Mouse (Mus musculus): Measurements from ENCODE around the gene Prss36.

Gene Prss36

DNA sequence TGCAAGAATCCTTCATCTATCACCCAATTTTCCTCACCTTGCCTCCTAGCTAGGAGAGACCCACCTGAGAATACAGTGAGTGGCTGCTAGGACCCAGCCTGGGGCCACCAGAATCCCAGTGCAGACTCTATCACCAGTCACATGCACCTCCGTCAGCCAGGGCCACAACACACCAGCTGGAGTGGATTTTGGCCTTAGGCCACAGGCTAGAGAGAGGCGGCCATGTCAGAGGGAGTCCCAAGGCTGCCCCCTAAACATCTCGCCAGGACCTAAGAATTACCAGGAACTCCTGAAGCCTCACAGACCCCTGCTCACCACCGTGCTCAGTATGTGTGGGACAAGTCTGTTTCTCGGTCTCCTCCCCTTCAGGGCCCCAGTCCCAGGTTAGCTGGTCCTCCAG lies 12.4 kb downstream of the Prss36 start:
- no peak for DNase-seq

DNA sequence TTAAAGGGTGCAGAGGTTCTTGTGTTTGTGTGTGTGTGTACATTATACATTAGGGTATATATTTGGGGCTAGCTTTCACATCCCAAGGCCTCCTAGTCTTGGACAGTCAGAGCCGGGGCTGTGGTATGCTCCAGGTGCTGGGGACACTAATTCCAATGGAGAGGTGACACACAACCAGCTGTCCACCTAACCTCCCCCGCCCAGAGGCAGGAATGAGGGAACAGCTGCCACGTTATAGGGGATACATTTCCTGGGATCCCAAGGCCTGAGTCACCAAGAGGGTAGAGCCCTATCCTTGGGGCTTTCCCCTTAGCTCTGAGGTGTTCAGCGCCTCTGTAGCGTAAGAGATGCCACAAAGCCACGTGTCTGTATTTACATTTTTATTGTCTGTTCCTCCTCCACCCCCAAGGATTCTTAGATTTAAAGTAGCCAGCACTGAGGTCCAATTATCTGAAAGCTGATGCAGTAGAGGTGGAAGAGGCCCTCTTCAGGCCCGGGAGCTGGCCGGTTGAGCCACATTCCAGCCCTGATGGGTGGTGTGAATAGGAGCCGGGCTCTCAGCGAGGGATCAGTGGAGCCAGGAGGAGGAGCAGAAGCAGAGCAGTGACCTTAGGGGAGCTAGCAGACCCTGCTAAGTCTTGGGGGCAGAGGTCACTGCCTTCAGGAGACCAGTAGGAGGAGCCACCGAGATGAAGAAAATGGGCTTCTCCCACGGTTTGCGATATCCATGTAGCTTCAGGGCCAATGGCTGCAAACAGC lies 14.1 kb downstream of the Prss36 start:
- DNase-seq, result peak; percentile 48

DNA sequence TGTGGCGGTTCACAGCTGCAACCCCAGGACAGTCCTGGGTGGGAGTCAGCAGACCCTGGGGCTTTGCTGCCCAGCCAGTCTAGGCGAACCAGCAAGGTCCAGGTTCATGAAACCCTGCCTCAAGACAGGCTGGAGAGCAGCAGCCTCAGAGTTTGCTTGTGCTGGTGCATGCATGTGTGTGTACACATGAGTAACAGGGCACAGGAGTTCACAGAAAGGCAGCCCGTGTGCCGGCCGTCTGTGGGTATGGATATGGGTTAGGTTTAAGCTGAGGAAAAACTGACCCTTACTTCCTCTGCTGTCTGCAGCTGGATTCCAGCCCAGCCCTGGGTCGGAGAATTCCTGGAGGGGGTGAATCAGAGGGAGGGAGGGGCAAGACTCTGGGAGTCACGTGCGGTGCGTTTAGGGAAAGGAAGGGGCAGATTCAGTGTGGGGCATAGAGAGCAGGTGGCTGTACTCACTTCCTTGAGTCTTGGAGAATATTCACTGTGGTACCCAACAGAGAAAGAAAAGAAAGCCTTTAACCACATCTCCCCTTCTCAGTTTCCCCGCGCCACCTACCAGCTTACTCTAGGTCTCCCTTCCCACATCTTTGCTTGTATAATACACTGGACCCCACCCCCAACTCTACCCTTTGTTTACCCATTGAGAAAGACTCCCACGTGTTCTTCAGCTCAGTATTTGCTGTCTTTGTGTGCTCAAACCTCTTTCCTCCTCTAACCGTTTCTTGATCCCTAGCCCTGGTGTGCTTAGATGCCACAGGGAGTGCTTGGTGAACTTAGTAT lies 15.0 kb downstream of the Prss36 start:
- peak; percentile 74 for DNase-seq

DNA sequence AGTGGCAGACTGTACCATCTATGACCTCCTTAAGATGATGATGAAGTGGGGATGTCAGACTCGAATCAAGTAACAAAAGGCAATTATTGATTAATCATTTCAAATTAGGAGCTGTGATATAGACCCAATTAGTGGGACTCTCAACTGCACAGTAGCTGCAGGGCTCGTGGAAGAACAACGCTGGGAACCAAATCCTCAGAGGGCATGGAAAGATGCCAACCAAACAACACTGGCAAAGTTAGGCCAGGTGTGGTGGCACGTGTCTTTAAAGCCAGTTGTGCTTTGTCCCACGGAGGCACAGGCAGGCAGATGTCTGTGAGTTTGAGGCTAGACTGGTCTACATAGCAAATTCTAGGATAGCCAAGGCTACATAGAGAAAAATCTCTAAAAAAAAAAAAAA lies 15.9 kb downstream of the Prss36 start:
- DNase-seq, result peak; percentile 25

DNA sequence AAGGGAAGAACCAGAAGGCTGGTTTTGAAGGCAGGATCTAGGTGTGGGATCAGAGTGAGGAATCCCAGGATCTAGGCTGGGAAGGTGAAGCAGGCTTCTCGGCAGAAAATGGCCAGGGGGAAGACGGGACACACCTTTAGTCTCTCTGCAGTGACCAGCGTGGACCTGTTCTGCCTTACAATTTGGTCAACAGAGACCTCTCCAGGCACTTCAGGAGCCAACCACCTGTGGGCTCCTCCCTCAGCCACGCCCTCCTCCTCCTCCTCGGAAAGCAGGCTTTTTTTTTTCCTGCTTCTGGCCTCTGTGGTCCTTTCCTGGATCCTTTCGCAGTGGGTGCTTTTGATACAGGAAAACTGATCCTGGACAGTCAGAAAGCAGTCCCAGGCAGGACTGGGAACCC lies 16.6 kb downstream of the Prss36 start, which contains the start of gene Prss8:
TSS of gene Prss8 (minus strand) at position 182 of the 400 bp plus-strand sequence.
- DNase-seq, result peak; percentile 92

DNA sequence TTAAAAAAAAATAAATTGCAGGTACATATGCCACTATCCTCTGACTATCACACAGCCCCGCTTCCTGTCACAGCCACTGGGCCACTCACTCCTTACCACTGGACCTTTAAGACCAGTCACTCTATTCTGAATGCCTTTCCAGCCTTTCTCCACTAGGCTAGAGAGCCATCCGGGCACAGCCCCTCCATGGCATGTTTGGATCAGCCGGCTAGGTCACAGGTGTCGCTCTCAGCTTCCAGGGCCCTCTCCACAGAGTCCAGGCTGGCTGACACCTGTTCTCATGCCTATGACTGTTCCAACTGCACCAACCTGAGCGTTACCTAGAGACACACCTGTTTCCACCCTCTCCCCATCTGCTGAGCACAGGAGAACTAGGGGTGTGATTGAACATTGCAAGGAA lies 17.9 kb downstream of the Prss36 start:
- peak; percentile 58 for DNase-seq

DNA sequence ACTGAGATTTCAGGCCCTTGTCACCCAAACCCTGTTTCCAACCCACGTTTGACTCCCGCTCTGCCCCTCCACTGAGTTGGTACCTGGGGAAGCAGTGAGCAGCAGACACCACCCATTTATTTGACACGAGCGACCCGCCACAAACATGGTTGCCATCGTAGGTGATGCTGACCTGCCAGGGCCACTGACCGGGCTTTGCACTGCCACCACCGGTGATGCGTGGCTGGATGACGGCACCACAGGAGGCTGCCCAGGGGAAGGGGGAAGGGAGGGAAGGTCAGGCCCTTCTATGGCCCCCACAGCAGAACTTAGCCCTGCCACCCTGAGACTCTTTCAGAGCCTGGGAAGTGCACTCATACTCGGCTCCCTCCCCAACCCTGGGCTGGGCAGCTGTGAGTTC lies 18.8 kb downstream of the Prss36 start:
- peak; percentile 54 for DNase-seq

DNA sequence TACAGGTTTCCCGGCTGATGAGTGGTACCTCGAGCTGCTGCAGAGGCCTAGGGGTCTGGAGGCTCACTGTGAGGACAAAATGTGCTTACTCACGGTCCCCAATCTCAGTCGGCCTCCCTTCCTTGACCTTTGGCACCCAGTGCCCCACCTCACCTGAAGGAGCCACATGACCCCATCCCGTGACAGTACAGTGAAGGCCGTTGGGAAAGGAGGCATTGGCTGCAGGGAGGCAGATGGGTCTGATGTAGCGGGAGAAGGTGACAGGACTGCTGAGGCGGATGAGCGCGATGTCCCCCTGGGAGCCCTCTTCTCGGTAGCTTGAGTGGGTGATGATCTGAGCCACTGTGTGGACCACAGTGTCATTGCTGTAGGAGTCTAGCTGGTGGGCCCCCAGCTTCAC lies 19.7 kb downstream of the Prss36 start:
- DNase-seq, result peak; percentile 82

DNA sequence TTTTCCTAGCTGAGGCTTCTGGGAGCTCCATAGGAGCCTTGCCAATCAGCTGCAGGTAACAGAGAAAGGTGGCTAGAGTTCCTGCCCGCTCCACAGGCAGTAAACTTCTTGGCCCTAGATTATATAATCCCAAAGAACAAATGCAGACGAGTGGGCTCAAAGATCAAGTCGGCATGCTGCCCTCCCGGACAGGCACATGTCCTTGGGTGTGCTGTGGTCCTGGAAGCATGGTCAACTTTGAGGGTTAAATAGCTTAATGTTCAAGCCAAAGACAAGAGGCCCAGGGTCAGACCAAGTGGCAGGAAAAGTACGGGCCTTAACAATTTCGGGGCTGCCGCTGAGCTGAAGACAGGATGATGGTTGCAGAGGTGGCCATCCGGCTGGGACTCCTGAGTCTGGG lies 20.5 kb downstream of the Prss36 start:
- peak; percentile 76 for DNase-seq

DNA sequence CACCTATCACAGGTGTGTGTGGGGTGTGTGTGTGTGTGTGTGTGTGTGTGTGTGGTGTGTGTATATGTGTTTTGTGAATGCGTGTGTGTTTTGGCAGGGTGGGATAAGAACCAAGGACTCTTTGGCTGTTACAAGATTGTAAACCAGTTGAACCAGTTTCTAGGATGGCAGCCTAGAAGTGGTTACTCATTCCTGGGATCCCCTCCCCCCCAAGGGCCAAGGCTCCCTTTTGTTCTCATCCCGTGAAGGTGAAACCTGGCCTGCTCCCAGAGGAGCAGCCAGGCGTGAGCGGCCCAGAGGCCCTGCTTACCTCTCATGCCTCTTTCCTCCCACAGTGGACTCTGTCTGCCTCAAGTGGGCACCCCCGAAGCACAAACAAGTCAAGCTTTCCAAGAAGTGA lies 21.3 kb downstream of the Prss36 start:
- peak; percentile 85 for DNase-seq

DNA sequence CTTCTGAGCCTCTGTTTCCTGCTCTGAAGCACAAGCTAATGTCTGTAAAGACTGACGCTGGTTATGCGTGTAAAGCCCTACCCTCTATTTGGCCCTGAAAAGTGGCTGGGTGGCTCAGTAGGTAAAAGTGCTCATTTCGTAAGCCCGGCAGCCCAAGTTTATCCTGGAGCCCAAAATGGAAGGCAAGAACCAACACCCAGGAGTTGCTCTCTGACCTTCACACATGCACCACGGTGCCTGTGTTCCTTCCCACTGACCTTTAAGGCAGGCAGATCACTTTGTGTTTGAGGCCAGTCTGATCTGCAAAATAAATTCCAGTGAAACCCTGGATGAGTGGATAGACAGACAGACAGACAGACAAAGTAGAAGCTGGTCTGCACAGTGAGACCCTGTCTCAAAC lies 22.8 kb downstream of the Prss36 start:
- peak; percentile 44 for DNase-seq

DNA sequence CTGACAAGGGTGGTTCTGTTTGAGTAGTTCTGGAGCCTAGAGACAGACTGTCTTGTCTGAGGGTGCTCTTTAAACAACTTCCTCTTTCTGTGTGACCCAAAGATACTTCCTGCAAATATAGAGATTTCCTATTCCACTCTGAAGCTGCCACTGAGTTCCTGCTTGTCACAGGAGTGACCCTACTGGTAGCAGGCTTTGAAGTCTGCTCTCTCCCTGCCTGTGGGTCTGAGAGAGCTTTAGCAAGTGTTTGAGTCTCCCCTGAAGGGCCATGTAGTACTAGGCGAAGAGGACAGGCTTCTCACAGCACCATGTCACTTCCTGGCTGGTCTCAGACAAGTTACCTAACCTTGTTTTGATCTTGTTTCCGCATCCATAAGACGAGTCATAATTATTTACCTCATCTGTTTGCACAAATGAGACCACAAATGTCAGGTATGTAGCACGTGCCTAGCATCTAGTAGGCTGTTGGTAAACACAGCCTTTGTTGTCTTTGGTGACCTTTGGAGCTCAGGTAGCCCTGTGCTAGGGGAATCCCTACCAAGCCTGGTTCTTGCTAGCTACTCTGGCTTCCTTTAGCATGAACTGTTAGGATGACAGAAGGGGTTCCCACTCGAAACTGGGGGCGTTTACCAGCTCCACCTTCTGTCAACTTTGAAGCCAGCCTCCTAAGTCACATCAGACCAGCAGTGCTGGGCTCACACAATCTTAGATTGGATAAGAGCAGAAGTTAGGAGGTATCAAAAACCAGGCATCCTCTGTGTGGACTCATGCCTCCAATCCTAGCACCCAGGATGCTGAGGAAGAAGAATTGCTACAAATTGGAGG lies 23.9 kb downstream of the Prss36 start:
- DNase-seq, result no peak

DNA sequence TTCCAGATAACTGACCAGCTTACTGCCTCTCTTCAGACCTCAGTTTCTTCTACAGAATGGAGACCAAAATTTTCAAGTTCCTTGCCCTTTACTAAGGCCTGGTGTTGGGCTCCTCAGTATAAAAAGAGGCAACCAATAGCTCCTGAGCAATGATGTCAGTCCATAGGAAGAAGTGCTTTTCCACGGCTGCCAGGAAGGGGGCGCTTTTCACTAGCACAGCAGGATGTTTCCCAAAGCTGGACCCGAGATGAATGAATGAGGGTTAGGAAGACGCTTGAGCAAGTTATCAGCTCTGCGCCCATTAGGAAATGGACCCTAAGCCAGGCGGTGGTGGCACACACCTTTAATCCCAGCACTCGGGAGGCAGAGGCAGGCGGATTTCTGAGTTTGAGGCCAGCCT lies 25.0 kb downstream of the Prss36 start:
- DNase-seq, result peak; percentile 53

DNA sequence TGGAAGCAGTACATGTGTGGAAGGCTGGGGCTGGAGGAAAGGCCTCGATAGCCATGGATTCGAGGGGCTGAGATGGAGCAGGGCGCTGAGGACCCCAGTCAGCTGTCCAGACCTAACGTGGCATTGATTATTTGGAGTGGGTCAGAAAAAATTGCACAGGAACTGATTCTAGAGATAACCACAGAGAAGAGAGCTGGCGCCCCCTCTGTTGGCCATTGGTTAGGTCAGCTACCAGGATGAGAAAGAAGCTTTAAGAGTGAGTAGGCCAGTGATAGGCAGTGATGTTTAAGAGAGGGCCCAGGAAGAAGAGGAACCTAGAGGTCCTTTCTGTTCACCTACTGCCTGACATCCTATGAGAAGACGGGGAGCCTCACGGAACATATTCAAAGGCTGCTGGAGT lies 27.2 kb downstream of the Prss36 start:
- peak; percentile 36 for DNase-seq

DNA sequence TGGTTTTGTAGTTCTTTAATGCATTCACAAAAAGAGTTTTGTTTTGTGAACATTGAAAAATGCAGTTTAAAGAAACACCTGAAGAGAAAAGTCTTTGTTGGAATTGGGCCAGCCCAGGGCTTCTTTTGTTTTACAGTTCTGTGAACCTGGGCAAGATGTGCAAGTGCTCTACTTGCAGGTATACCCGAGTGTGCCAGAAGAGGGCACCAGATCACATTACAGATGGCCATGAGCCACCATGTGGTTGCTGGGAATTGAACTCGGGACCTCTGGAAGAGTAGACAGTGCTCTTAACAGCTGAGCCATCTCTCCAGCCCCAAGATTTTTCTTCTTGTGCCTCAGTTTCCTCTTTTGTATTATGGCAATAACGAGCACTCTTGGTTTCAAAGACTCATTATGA lies 28.3 kb downstream of the Prss36 start:
- peak; percentile 75 for DNase-seq

DNA sequence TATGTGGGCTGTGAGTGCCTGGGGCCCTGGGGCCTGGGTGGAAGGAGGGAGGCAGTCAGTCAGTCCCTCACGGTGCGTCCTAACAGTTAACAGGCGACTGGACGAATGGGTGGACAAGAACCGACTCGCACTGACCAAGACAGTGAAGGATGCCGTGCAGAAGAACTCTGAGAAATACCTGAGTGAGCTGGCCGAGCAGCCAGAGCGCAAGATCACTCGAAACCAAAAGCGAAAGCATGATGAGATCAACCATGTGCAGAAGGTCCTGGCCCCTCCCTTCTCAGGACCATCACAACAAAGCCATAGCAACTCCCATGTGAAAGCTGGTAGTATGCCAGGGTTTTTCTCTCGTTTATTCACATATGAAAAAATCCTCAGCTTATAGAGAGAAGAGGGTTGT lies 31.2 kb downstream of the Prss36 start:
- no peak for DNase-seq

DNA sequence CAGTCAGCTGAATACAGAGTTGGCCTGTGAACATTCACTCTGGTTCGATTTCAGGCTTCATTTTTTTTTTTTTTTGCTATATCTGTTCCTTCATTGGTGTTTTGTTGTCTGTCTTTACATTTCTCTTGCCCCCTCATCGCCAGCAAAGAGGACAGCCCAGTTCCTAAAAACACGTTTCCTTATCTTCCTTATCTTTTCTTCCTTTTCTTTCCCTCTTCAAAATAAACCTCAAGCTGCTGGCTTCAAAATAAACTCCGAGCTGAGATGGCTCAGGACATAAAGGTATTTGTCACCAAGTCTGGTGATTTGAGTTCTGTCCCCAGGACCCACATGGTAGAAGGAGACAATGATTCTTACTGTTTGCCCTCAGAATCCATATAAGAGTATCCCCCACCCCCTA lies 33.6 kb downstream of the Prss36 start:
- no peak for DNase-seq

DNA sequence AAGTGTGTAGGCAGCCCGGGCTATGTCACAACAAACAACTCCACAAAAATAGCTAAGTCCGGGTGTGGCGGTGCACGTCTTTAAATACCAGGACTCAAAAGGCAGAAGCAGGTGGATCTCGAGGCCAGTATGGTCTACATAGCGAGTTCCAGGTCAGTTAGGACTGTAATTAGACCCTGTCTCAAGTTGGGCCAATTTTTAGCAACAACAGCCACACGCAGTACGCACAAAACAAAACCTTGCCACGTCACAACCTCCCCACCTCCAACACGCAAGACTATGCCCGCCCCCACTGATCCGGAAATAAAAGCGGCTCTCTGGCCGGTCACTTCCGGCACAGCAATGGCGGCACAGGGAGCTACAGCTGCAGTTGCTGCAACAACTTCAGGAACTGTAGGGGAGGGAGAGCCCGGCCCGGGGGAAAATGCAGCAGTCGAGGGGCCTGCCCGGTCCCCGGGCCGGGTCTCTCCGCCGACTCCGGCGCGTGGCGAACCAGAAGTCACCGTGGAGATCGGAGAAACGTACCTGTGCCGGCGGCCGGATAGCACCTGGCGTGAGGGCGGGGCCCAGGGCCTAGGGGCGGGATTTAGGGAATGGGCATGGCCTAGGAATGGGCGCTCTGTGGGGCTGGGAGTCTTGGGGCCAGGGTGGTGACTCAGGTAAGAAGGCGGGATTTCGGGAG lies 34.2 kb downstream of the Prss36 start, which contains the start of gene Kat8:
TSS of gene Kat8 (plus strand) at position 327 of the 682 bp plus-strand sequence.
- peak; percentile 94 for DNase-seq

DNA sequence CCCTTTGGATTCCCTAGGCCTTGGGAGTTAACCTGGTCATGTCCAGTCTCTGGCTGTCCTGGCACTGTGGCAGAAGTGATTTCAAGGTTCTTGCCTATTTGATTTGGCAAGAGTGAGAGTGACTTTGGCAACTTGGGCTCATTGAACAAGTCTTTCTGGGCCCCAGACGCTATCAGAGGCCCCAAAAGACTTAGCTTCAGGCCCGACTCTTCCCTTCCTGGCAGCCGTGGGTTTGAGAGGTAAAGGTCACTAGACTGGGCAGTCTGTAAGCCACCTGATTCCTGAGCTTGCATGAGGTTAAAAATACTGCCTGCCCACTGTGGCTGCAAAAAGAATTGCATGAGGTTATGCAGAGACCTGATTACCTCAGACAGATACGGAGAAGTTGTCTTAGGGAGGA lies 37.9 kb downstream of the Prss36 start:
- no peak for DNase-seq

DNA sequence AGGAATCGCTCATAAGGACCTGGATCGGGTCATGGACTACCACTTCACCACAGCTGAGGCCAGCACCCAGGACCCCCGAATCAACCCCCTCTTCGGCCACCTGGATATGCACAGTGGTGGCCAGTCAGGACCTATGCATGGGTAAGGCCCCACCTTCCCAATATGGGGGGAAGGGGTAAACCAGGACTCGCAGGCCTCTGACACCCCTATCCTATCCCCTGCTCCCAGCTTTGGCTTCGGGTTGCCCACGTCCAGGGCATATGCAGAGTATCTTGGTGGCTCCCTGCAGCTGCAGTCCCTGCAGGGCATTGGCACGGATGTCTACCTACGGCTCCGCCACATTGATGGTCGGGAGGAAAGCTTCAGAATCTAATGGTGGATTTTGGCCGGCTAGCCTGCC lies 38.6 kb downstream of the Prss36 start:
- DNase-seq, result no peak

DNA sequence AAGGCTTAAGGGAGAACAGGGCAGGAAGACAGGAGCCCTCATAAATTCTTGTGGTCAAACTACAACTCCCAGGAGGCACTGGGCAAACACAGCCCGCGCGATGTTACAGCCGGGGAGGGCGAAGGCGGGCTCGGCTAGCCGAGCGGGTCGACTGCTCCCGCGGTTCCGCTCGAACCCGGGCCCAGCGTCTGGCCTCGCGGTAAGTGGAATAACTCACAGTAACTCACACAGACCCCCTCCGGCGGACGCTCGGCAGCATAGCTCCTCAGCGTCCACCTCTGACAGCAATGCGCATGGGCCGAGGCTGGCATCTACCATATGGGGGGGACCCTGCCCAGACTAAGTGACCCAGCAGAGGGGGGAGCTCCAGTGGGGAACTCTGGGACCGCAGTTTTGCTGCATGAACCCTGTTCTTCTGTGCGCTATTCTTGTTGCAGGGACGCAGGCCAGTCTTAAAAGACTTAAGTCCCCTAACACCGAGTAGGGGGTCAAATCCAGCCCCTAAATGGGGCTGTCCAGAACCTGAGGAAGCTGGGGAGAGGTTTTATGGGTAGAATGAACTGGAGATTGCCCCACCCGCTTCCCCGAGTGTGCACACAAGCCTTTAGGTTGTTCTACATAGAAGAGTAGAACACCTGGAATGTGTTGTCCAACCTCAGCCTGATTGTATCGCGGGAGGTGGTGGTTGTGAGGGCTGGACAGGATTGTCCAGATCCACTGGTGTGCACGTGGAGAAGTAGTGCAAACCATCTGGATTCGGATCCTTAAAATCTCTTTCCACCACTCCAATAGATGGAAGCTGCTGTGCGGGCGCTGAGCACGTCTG lies 42.3 kb downstream of the Prss36 start, which contains the start of gene Bckdk:
TSS of gene Bckdk (plus strand) at position 112 of the 826 bp plus-strand sequence.
- DNase-seq, result peak; percentile 73

DNA sequence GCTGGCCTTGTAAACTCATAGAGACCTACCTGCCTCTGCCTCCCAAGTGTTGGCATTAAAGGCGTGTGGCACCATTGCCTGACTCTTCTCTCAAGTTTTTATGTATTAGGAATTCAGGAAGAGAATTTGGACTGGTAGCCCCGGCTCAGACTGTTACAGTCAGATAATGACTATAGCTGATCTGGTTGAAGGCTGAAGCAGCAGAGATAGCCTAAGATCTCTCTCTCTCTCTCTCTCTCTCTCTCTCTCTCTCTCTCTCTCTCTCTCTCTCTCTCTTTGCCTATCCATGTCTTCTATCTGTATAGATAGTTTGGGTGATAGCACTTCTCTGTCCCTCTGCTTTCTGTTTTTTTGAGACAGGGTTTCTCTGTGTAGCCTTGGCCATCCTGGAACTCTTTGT lies 44.8 kb downstream of the Prss36 start:
- DNase-seq, result no peak
